Mouse (Mus musculus) forebrain, postnatal 0 days (tissue): ENCODE measurements at regions not wholly inside any gene's neighbourhood (a gene's known extent, or its start where the extent isn't known, plus 50 kb on each side); places are given as distances from the start of the nearest gene placed in this dataset.
A peak's percentile ranks its signal among the peaks of the same experiment; 100 is the strongest.

Experiments
- ATAC-seq: fragments of 200-750 bp; cut with Nextera tagmentation; 2 replicates; pipeline ENCODE4 v1.8.0; 2017; ENCODE audit warnings: mild to moderate bottlenecking, moderate library complexity
- DNase-seq: peaks from one replicate; pipeline ENCODE4 v3.0.0-alpha.2; 2015
- H3K27ac ChIP-seq: fragments of 300-500 bp; sonication (generic); 2 replicates; pipeline ENCODE4 v1.5.1; 2014; ENCODE audit warnings: low read depth, mild to moderate bottlenecking, antibody characterized with exemption, low read length, moderate library complexity, mixed read lengths
- H3K27me3 ChIP-seq: fragments of 300-500 bp; sonication (generic); 2 replicates; pipeline ENCODE4 v1.6.1; 2014; ENCODE audit warnings: mild to moderate bottlenecking, low read length, mixed read lengths; ENCODE audit not compliant: insufficient read depth
- H3K36me3 ChIP-seq: fragments of 300-500 bp; sonication (generic); 2 replicates; pipeline ENCODE4 v1.6.1; 2014; ENCODE audit warnings: mild to moderate bottlenecking, moderate library complexity; ENCODE audit not compliant: insufficient read depth
- H3K4me1 ChIP-seq: fragments of 300-500 bp; sonication (generic); 2 replicates; pipeline ENCODE4 v1.6.1; 2014; ENCODE audit warnings: antibody characterized with exemption; ENCODE audit not compliant: insufficient read depth
- H3K4me2 ChIP-seq: fragments of 300-500 bp; sonication (generic); 2 replicates; pipeline ENCODE4 v1.6.1; 2014; ENCODE audit warnings: low read depth, mild to moderate bottlenecking, moderate library complexity
- H3K4me3 ChIP-seq: fragments of 300-500 bp; sonication (generic); 2 replicates; pipeline ENCODE4 v1.5.1; 2014; ENCODE audit warnings: low read depth, low read length, mixed read lengths
- H3K9ac ChIP-seq: fragments of 300-500 bp; sonication (generic); 2 replicates; pipeline ENCODE4 v1.6.1; 2014; ENCODE audit warnings: mild to moderate bottlenecking
- H3K9me3 ChIP-seq: fragments of 300-500 bp; sonication (generic); 2 replicates; pipeline ENCODE4 v1.6.1; 2016; ENCODE audit warnings: low read length
- CTCF ChIP-seq: sonication (generic); IDR thresholded peaks from 2 replicates; pipeline ENCODE4 v1.5.1; 2016; ENCODE audit warnings: antibody characterized with exemption, control low read depth, low read depth
- WGBS: fragments of 180-500 bp; shearing (Covaris S2); extraction: QIAGEN DNeasy Blood & Tissue Kit; methylation state at CpG from one replicate; pipeline ENCODE4 v1.1.7; 2014; 5-methylcytosine and 5-hydroxymethylcytosine counted together

DNA sequence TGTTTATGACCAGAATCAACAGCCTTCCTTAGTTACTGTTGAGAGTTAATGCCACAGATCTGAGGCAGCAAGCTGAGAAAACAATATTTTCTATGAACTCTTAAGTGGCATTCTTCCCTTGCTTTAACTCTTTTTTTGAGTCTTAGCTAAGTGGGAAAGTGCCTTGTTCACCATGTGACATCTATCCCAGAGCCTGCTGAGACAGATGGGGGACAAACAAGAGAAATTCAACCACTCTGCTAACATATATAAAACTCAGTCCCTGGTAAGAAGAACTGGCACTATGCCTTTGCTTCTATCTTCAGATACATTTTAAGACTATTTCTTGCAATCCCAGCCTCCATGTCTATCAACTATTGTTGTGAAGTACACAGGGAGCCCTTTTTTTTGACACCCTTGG, 274.6 kb upstream of the Gm10306 start:
- Histone ChIP-seq H3K4me2 (no peak overlapping the region), H3K36me3 (no peaks in the 10 kb centered on the region), H3K9ac (no peak overlapping the region), H3K4me3 (no peak overlapping the region), H3K9me3 (no peaks in the 10 kb centered on the region), H3K27ac (no peak overlapping the region), H3K4me1 (no peaks in the 10 kb centered on the region), H3K27me3 (no peaks in the 10 kb centered on the region)
- ATAC-seq (peak; percentile 56), DNase-seq (no peak)
- TF ChIP-seq CTCF, result no peak

DNA sequence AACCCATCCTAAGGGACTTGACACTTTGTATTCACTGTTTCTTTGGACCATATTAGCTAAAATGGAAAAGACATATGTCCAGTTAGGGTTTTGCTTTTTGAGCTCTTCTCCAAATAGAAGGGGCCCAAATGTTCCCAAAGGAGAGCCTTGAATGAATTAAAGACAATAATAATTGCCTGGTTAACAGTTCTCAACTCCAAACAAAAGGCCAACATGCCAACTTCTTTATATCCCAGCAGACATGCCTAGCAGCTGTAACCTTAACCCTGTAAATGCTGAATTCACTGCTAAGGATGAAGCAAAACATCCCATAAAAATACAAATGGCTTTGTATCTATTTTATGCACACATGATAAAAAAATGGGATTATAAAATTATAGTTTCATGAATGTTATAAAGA, 264.2 kb upstream of the Gm10306 start:
- no peak for ATAC-seq
- no peaks in the 10 kb centered on the region for H3K4me1 ChIP-seq
- no peak for DNase-seq

DNA sequence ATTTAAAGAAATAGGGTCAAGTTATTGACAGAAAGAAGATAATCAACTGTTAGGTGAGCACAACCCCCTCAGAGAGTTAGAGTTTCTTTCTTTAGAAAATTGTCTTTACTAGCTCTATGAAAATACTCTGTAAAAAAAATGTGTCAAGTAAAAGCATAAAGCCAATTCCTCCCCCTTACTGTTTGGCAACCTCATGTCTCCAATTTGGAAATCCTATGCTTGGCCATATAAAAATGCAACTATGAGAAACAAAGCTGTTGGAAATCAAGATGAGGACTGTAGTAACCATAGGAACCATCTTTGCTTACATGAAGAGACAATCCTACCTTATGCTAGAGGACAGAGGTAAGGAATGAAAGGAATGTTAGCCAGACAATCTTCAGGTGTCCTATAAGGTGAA, 239.0 kb upstream of the Gm10306 start:
- ATAC-seq, result peak; percentile 36; the same call in 1 of the 2 replicates
- peak; percentile 13 for DNase-seq
- H3K9me3 ChIP-seq, result no peaks in the 10 kb centered on the region
- H3K4me2 ChIP-seq, result no peak overlapping the region
- no peaks in the 10 kb centered on the region for H3K36me3 ChIP-seq
- no peak for TF ChIP-seq CTCF
- H3K4me1 ChIP-seq, result no peaks in the 10 kb centered on the region
- no peak overlapping the region for H3K9ac ChIP-seq
- no peak overlapping the region for H3K4me3 ChIP-seq
- H3K27me3 ChIP-seq, result no peaks in the 10 kb centered on the region
- H3K27ac ChIP-seq, result no peak overlapping the region

More for the DNA sequence above, 264.2 kb upstream of the Gm10306 start:
- Histone ChIP-seq H3K4me2 (no peak overlapping the region), H3K27me3 (no peaks in the 10 kb centered on the region), H3K36me3 (no peaks in the 10 kb centered on the region), H3K4me3 (no peak overlapping the region), H3K27ac (no peak overlapping the region), H3K9ac (no peak overlapping the region), H3K9me3 (no peaks in the 10 kb centered on the region)
- TF ChIP-seq CTCF, result no peak

DNA sequence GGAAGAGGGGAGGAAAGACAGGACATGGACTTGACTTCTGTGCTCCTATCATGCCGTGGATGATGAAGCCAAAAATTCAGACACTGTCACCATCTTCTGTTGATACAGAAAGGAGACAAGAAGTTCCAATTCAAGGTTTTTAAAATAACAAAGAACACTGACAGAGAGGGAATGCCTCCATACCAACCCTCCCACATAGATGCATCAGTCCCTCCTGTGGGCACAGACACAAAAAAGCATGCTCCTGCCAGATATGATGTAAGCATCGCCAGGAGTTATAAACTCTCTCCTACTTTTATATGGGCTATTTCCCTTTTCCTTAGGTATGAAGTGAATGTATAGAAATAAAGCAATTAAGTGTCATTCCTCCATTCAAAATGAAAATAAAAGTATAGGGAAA, 229.6 kb upstream of the Gm10306 start:
- WGBS, result 94% methylated on average over 2 of the region's 2 CpGs
- H3K4me1 ChIP-seq, result no peaks in the 10 kb centered on the region
- no peak overlapping the region for H3K9ac ChIP-seq
- no peaks in the 10 kb centered on the region for H3K27me3 ChIP-seq
- H3K9me3 ChIP-seq, result no peaks in the 10 kb centered on the region
- no peak overlapping the region for H3K27ac ChIP-seq
- no peak overlapping the region for H3K4me2 ChIP-seq
- DNase-seq (no peak), ATAC-seq (no peak)
- H3K36me3 ChIP-seq, result no peaks in the 10 kb centered on the region
- no peak for TF ChIP-seq CTCF
- H3K4me3 ChIP-seq, result no peak overlapping the region

DNA sequence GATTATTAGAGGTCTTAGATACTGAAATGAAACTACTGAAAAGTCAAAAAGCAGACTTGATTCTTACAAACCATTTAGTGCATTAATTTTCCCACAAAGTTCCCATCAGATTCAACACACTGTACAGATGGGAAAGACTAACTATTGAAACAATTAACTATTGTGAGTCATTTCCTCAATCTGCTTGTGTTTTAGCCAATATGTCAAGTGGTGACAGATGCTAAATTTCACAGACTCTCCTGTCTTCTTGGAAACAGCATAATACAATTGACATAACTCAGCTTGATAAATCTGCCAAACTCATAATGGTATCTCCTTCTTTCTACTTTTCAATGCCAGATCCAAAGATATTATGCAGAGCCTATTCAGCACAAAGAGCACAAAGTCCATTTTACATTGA, 213.0 kb upstream of the Gm10306 start:
- Histone ChIP-seq H3K9me3 (no peaks in the 10 kb centered on the region), H3K9ac (no peak overlapping the region), H3K4me2 (no peak overlapping the region), H3K27ac (no peak overlapping the region), H3K4me1 (no peaks in the 10 kb centered on the region), H3K27me3 (no peaks in the 10 kb centered on the region), H3K36me3 (no peaks in the 10 kb centered on the region), H3K4me3 (no peak overlapping the region)
- DNase-seq (peak; percentile 37), ATAC-seq (peak; percentile 32; the same call in 1 of the 2 replicates)
- no peak for TF ChIP-seq CTCF

DNA sequence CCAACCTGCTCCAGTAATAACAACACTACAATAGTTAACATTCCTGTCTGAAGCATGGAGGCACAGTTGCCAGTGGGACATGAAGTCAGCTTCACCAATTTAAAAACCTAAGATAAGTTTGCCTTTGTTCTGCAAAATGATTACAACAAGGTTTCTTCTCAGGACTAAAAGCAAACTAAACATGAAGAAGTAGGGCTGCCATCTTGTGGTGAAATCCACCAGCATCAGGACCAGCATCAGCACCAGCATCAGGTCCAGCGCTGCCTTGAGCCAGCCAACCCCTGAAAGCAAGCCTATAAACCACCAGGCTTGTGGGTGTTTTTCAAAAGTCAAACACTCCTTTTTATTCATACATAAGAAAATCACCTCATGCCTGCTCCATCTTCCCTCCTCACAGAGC, 207.1 kb upstream of the Gm10306 start:
- peak; percentile 43 for DNase-seq
- Histone ChIP-seq H3K27ac (no peak overlapping the region), H3K4me2 (no peak overlapping the region), H3K4me1 (no peaks in the 10 kb centered on the region), H3K9ac (no peak overlapping the region), H3K27me3 (no peaks in the 10 kb centered on the region), H3K36me3 (no peaks in the 10 kb centered on the region), H3K4me3 (no peak overlapping the region), H3K9me3 (no peaks in the 10 kb centered on the region)
- 57% methylated on average over 1 of the region's 1 CpGs for WGBS
- TF ChIP-seq CTCF, result peak; percentile 60
- no peak for ATAC-seq

DNA sequence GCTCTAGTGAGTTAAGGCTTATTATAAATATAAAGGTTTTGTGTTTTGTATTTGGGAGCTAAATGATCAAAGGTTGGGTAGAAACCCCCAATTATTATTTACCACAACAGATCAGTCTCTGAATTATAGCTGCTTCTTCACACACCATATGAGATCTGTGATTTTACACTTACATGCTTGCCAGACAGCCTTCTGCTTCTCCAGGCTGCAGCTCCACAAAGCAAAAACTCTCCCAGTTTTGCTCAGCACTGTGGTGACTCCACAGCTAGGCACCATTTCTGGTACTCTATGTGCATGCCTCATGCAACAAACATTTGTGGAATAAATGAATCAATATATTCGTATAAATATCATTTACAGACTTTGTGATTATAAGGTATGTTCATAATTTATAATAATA, 199.4 kb upstream of the Gm10306 start:
- DNase-seq, result peak; percentile 35
- 71% methylated on average over 1 of the region's 1 CpGs for WGBS
- no peak for TF ChIP-seq CTCF

DNA sequence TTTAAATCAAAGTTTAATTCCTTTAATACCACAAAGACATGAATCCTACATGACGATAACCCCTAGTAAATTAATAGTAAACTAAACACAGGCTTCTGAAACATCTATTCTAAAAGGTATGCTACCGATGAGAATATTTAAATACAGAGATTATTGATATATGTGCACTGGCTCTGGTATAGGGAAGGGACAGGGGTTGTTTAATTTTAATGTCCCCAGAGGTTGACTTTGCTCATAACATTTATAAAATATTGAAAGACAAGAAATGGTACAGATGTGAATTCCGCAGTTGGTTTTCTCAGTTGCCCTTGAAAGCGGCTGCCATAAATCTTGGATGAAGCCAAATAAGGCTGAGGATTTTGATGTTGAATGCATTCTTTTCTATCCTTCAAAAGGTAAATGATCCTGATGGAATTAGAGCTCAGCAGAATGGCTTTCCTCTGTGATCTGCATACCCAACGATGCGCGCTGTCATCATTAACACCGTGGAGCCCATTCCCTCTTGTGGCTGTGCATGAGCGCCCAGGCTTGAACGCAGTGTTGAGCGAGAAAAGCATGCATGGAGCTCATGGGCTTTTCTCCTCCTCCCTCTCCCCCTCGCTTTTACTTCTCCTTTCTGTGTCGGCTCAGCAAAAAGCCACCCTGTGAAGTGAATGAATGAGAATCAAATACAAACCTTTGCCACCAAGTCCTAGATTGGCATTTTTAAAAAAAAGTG, 195.4 kb upstream of the Gm10306 start:
- Histone ChIP-seq H3K9me3 (no peaks in the 10 kb centered on the region), H3K4me3 (no peak overlapping the region), H3K4me1 (no peaks in the 10 kb centered on the region), H3K27ac (no peak overlapping the region), H3K4me2 (peak overlapping the region; percentile 22; the same call in 1 of the 2 replicates), H3K9ac (no peak overlapping the region), H3K27me3 (no peaks in the 10 kb centered on the region), H3K36me3 (no peaks in the 10 kb centered on the region)
- DNase-seq, result peak; percentile 22
- TF ChIP-seq CTCF, result no peak
- ATAC-seq, result peak; percentile 61; the same call in 1 of the 2 replicates
- 31% methylated on average over 13 of the region's 13 CpGs for WGBS

More for the DNA sequence above, 199.4 kb upstream of the Gm10306 start:
- Histone ChIP-seq H3K27me3 (no peaks in the 10 kb centered on the region), H3K9ac (no peak overlapping the region), H3K4me2 (no peak overlapping the region), H3K4me3 (no peak overlapping the region), H3K9me3 (no peaks in the 10 kb centered on the region), H3K4me1 (no peaks in the 10 kb centered on the region), H3K36me3 (no peaks in the 10 kb centered on the region), H3K27ac (no peak overlapping the region)
- peak; percentile 86 for ATAC-seq
